Mouse (Mus musculus): ENCODE measurements at regions not wholly inside any gene's neighbourhood (a gene's known extent, or its start where the extent isn't known, plus 50 kb on each side); places are given as distances from the start of the nearest gene placed in this dataset.

- TF ChIP-seq EP300 (optimal IDR thresholded peaks at IDR 0.05) (no peak), CTCF (IDR thresholded peaks at IDR 0.05; ENCODE audit: low read depth) (no peak)
These were observed 138.5 kb downstream of the Tgfb2 start for GRCm38 (mm10) chr1:186567136-186567826.
